ENCODE assay signal across 24 mouse cellular contexts in the genomic region with DNA sequence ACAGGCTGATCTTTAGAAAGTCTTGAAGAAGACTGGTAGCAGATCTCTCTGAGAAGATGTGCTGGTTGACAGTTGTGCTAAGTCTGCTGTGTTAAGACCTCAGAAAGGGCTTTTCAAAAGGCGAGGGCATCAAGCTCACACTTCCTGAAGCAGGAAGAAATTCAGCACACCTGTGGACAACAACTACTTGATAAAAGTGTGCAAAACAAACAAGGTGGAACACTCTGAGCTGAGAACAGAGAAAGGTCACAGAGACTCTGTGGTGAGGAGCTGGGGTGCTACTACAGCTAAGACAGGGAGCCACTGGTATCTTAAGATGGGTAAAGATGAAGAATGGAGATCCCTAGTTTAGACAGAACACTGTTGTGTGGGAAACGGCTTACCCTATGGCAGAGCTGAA.
A peak's percentile ranks its signal among the peaks of the same experiment; 100 is the strongest.
DNase-seq lines count a peak whose midpoint lies in the region; ATAC-seq lines count a peak whose summit lies in the region.
"Had no signal": no experiment of that assay in that cellular context is flagged by ENCODE, and none has a peak within 500 bp of the region (broad histone marks: within the 10 kb centered on the region; RNA-seq: fewer than 3 reads in every experiment).

No protein-coding gene starts in this region.

- H3K27ac ChIP-seq in heart, embryonic 16.5 days (ENCODE audit: low read length): no peak overlapping the region; the same call in 1 of the 2 replicates
- H3K27ac ChIP-seq in midbrain, embryonic 11.5 days (ENCODE audit: low read depth, low read length): no peak overlapping the region
- H3K27ac ChIP-seq: forebrain, embryonic 10.5 days; forebrain, embryonic 13.5 days; heart, embryonic 10.5 days; heart, embryonic 13.5 days; hindbrain, embryonic 10.5 days; hindbrain, embryonic 13.5 days had no signal

- no peak overlapping the region for H3K4me3 ChIP-seq in heart, embryonic 16.5 days (ENCODE audit: low read length)
- H3K4me3 ChIP-seq in midbrain, embryonic 11.5 days (ENCODE audit: low read depth, low read length): no peak overlapping the region
- H3K4me3 ChIP-seq: forebrain, embryonic 10.5 days; forebrain, embryonic 13.5 days; heart, embryonic 10.5 days; heart, embryonic 13.5 days; hindbrain, embryonic 10.5 days; hindbrain, embryonic 13.5 days had no signal

- H3K36me3 ChIP-seq in heart, embryonic 16.5 days (ENCODE audit: control insufficient read depth, insufficient read depth): no peaks in the 10 kb centered on the region
- H3K36me3 ChIP-seq in midbrain, embryonic 11.5 days (ENCODE audit: control insufficient read depth, insufficient read depth, low read length): no peaks in the 10 kb centered on the region
- H3K36me3 ChIP-seq: forebrain, embryonic 10.5 days; heart, embryonic 10.5 days; heart, embryonic 13.5 days; hindbrain, embryonic 10.5 days; hindbrain, embryonic 13.5 days had no signal

- no peaks in the 10 kb centered on the region for H3K4me1 ChIP-seq in heart, embryonic 16.5 days (ENCODE audit: control insufficient read depth, insufficient read depth, low read length)
- H3K4me1 ChIP-seq in midbrain, embryonic 11.5 days (ENCODE audit: control insufficient read depth, insufficient read depth, low read length): no peaks in the 10 kb centered on the region
- H3K4me1 ChIP-seq: forebrain, embryonic 10.5 days; forebrain, embryonic 13.5 days; heart, embryonic 10.5 days; heart, embryonic 13.5 days; hindbrain, embryonic 10.5 days; hindbrain, embryonic 13.5 days had no signal

- H3K27me3 ChIP-seq in heart, embryonic 16.5 days (ENCODE audit: control insufficient read depth, insufficient read depth, low read length): no peaks in the 10 kb centered on the region
- no peaks in the 10 kb centered on the region for H3K27me3 ChIP-seq in midbrain, embryonic 11.5 days (ENCODE audit: control insufficient read depth, insufficient read depth, low read length)
- H3K27me3 ChIP-seq: forebrain, embryonic 13.5 days; heart, embryonic 13.5 days; hindbrain, embryonic 13.5 days had no signal

- intact Hi-C loops in left cerebral cortex, postnatal 10 days (cut with DNase I): no loop called here

- WGBS in heart, embryonic 16.5 days: 67% methylated on average over 2 of the region's 2 CpGs
- 77% methylated on average over 2 of the region's 2 CpGs for WGBS in midbrain, embryonic 11.5 days

- no peak overlapping the region for H3K4me2 ChIP-seq in heart, embryonic 16.5 days (ENCODE audit: low read depth, low read length)
- H3K4me2 ChIP-seq in midbrain, embryonic 11.5 days: no peak overlapping the region
- H3K4me2 ChIP-seq: forebrain, embryonic 13.5 days; heart, embryonic 13.5 days; hindbrain, embryonic 13.5 days had no signal

- H3K9ac ChIP-seq in heart, embryonic 16.5 days (ENCODE audit: low read length): no peak overlapping the region
- H3K9ac ChIP-seq in midbrain, embryonic 11.5 days (ENCODE audit: low read length): no peak overlapping the region
- H3K9ac ChIP-seq: forebrain, embryonic 13.5 days; heart, embryonic 13.5 days; hindbrain, embryonic 13.5 days had no signal

- peak; percentile 41; the same call in 1 of the 2 replicates for ATAC-seq in heart, embryonic 16.5 days (replicated peaks; ENCODE audit: extremely low read depth, insufficient read depth, low FRiP score)
- no peak for ATAC-seq in midbrain, embryonic 11.5 days (ENCODE audit: low FRiP score)
- ATAC-seq: forebrain, embryonic 13.5 days; forebrain, embryonic 16.5 days; hindbrain, embryonic 16.5 days had no signal

- no peaks in the 10 kb centered on the region for H3K9me3 ChIP-seq in heart, embryonic 16.5 days (replicated peaks; ENCODE audit: control insufficient read depth, low read length)
- H3K9me3 ChIP-seq in midbrain, embryonic 11.5 days (ENCODE audit: control insufficient read depth, low read length): no peaks in the 10 kb centered on the region
- H3K9me3 ChIP-seq: forebrain, embryonic 10.5 days; forebrain, embryonic 13.5 days; heart, embryonic 10.5 days; heart, embryonic 13.5 days; hindbrain, embryonic 10.5 days; hindbrain, embryonic 13.5 days had no signal

- DNase-seq in heart, adult 8-10 months (ENCODE audit: low spot score): no peak
- DNase-seq in thymus, adult 18-20 months: peak; percentile 28 to 74
- DNase-seq in thymus, postnatal 10 days (ENCODE audit: low spot score in 2 of 2): peak; percentile 57 to 60
- DNase-seq in thymus, postnatal 36 days: peak; percentile 49 to 62
- DNase-seq in cerebellum, adult 8-10 months: no peak
- no peak for DNase-seq in left cerebral cortex, postnatal 10 days (ENCODE audit: extremely low spot score in 1 of 2, low spot score in 2 of 2)
- DNase-seq in midbrain, embryonic 11.5 days (ENCODE audit: low spot score, missing footprints): no peak
- DNase-seq: adrenal gland, postnatal 14 days; cerebellum, adult 11 months; cerebellum, adult 9-10 months; cerebellum, postnatal 14 days; gastrocnemius, postnatal 14 days; heart, adult 11 months; heart, postnatal 10 days; heart, postnatal 36 days had no signal

Comparison
In these comparisons a context has a peak if more than half of its experiments do, and no peak if none do; other contexts are left out.
1. DNase-seq: peak in thymus, adult 18-20 months (2 of 2), thymus, postnatal 10 days (2 of 2) and thymus, postnatal 36 days (2 of 2); none in heart, adult 8-10 months (single experiment), cerebellum, adult 8-10 months (single experiment), left cerebral cortex, postnatal 10 days (0 of 2) and midbrain, embryonic 11.5 days (single experiment).